ENCODE assay signal across 14 mouse cellular contexts in the genomic region with DNA sequence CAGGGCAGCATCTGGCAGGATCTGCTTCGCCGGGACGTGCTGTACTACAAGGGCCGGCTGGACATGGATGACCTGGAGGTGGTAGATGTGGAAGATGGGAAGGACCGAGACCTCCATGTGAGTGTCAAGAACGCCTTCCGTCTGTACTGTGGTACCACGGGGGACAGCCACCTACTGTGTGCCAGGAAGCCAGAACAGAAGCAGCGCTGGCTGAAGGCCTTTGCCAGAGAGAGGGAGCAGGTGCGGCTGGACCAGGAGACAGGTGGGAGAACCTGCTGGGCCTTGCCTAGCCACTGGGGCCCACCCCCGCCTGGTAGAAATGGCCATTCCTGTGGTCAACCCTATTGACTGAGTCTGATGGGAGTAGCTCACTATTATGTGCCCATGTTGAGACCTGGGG.
"Had no signal": no experiment of that assay in that cellular context is flagged by ENCODE, and none has a peak within 500 bp of the region (broad histone marks: within the 10 kb centered on the region; RNA-seq: fewer than 3 reads in every experiment).

No protein-coding gene starts in this region.

- H3K27ac ChIP-seq: kidney, postnatal 0 days; limb, embryonic 13.5 days; liver, embryonic 14.5 days; midbrain, embryonic 12.5 days had no signal

- DNase-seq: kidney, adult 11 months; kidney, adult 9 months; kidney, postnatal 36 days; left cerebral cortex, postnatal 4 days; lung, adult 18-20 months; lung, postnatal 10 days; lung, postnatal 4 days; right cerebral cortex, adult 18-20 months; right cerebral cortex, postnatal 25 days; thymus, postnatal 36 days had no signal

- H3K9me3 ChIP-seq: limb, embryonic 13.5 days; midbrain, embryonic 12.5 days had no signal

- H3K4me2 ChIP-seq: limb, embryonic 13.5 days; midbrain, embryonic 12.5 days had no signal

- H3K9ac ChIP-seq: limb, embryonic 13.5 days; liver, embryonic 14.5 days; midbrain, embryonic 12.5 days had no signal

- H3K4me3 ChIP-seq: limb, embryonic 13.5 days; midbrain, embryonic 12.5 days had no signal

- H3K27me3 ChIP-seq: midbrain, embryonic 12.5 days had no signal
